Mouse (Mus musculus): ENCODE data around the gene St3gal2.

GRCm38 (mm10) chr8:110958135-110958534 is 38.4 kb downstream of the St3gal2 start:
- TF ChIP-seq CTCF (IDR thresholded peaks at IDR 0.05; ENCODE audit: control insufficient read depth, insufficient read depth, insufficient replicate concordance, low read depth, low read length) (no peak), POLR2A (IDR thresholded peaks at IDR 0.05; ENCODE audit: control insufficient read depth, low read depth, low read length) (no peak)
